Mouse (Mus musculus) neural tube, embryonic 14.5 days (tissue): Measurements from ENCODE around the gene Olfr1564. TPM values are rescaled to one million over a fixed set of nuclear protein-coding genes. Genes with fewer than 3 reads are reported as not detected.

Experiments
- polyA plus RNA-seq: library from polyadenylated mRNA; unstranded; fragments of >200 nt; fragmentation: Nextera tagmentation; extraction: Ambion mirVana; gene quantifications from 2 replicates; pipeline ENCODE4 v1.2.1, GENCODE M21; 2014

Olfr1564 gene
- polyA plus RNA-seq, 1 experiment from 2014 or later, result 0.05 TPM

Other genes starting within 250 kb of the Olfr1564 start
- 24.9 and 25.0 TPM in 2 replicates for gene Zfp952, start 228.6 kb downstream of the Olfr1564 start, polyA plus RNA-seq
- 33.6 and 34.4 TPM in 2 replicates for gene Zfp763, start 188.3 kb downstream of the Olfr1564 start, polyA plus RNA-seq
- not detected in 2 replicates for gene 4921501E09Rik, start 153.6 kb downstream of the Olfr1564 start, polyA plus RNA-seq
- gene Zfp563, start 132.4 kb downstream of the Olfr1564 start, polyA plus RNA-seq, result 23.0 and 30.1 TPM in 2 replicates
- 0.76 and 0.90 TPM in 2 replicates for gene Morc2b, start 82.0 kb downstream of the Olfr1564 start, polyA plus RNA-seq
- gene Olfr55, start 53.2 kb downstream of the Olfr1564 start, polyA plus RNA-seq, result 0.12 TPM in 2 replicates
- not detected in 2 replicates for gene Olfr239, start 30.4 kb downstream of the Olfr1564 start, polyA plus RNA-seq
- gene Zfp955a, start 33.5 kb upstream of the Olfr1564 start, polyA plus RNA-seq, result 27.9 and 28.2 TPM in 2 replicates
- not detected in 2 replicates for gene Olfr63, start 43.0 kb upstream of the Olfr1564 start, polyA plus RNA-seq
- gene Zfp955b, start 67.9 kb upstream of the Olfr1564 start, polyA plus RNA-seq, result 18.5 and 20.3 TPM in 2 replicates
- gene Zfp81, start 137.2 kb upstream of the Olfr1564 start, polyA plus RNA-seq, result 19.3 and 22.9 TPM in 2 replicates
- gene Zfp101, start 173.0 kb upstream of the Olfr1564 start, polyA plus RNA-seq, result 14.4 and 15.9 TPM in 2 replicates
- not detected in 2 replicates for gene Actl9, start 211.2 kb upstream of the Olfr1564 start, polyA plus RNA-seq